Mouse (Mus musculus) erythroblast, adult 5-6 weeks (primary cell): ENCODE data around the gene 4933415A04Rik. TPM values are rescaled to one million over a fixed set of nuclear protein-coding genes. Genes with fewer than 3 reads are reported as not detected.
A peak's percentile ranks its signal among the peaks of the same experiment; 100 is the strongest.

Experiments used
- ATAC-seq: replicated peaks from 2 replicates; pipeline ENCODE4 v1.8.0; 2016; ENCODE audit warnings: moderate number of reproducible peaks, mild to moderate bottlenecking, moderate TSS enrichment, inconsistent platforms; ENCODE audit not compliant: poor library complexity, low FRiP score, severe bottlenecking
- total RNA-seq, 2 experiments: library from RNA; stranded (forward) in 1 of 2; stranded (reverse) in 1 of 2; fragments of 150-400 nt in 1 of 2; fragments of 200-764, 138-1000 nt in 1 of 2; gene quantifications; 2 replicates each; pipeline versions ENCODE4 v1.2.3 to v1.2.4; 2015 to 2017; ENCODE audit warnings: low replicate concordance in 2 of 2

4933415A04Rik gene
- total RNA-seq (2015; ENCODE audit: low replicate concordance) (not detected in 2 replicates), total RNA-seq (2017; ENCODE audit: low replicate concordance) (not detected in 2 replicates)

DNA sequence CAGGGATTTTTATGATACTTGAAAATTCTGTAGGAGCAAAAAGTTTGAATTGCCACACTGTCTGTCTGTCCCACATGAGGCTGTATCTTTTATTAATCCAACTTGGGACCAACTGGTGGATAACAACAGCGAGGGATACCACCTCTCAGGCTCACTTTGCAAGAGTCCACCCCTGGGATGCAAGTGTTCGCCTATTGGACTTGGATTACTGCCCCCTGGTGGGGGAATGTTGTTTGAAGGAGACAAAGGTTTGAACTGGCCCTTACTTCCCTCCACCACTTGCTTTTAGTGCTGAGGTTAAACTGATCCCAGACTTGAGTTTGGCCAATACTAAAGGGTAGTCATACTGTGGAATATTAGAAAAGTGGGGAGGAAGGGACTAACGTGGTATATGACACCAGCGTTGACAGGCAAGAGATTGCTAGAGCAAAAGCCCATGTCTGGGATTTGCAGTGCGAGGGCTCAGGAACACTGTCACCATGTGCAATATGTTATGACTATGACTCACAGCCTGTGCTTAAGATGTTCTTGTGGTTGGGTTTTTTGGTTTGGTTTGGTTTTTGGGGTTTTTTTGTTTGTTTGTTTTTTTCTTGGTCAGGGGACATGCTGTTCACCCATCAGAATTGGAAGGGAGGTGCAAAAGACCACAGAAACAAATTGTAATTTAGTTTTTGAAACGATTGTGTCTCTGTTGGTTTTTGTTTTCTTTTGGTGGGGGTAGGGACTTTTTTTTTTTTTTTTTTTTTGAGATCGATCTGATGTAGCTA is at the start of gene 4933415A04Rik:
Gene 4933415A04Rik (plus strand): TSS at position 717 of the 767 bp plus-strand sequence.
- ATAC-seq = no peak; the same call in 1 of the 2 replicates

DNA sequence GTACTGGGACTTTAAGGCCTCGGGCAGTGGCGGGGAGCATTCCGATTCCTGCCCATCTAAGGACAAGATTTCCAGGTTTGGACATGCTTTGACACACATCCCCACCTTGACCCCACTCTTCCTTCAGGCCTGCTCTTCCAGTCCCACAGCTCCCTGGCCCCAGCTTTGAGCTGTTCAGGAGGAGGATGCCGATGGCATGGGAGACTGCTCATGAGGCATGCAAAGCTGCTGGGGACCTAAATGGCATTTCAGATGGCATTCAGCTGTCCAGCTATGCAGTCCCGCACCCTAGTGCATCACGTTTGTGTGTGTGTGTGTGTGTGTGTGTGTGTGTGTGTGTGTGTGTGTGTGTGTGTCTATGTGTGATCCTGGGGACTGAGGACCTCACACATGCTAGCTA is 49.8 kb upstream of the 4933415A04Rik start:
- ATAC-seq = no peak

DNA sequence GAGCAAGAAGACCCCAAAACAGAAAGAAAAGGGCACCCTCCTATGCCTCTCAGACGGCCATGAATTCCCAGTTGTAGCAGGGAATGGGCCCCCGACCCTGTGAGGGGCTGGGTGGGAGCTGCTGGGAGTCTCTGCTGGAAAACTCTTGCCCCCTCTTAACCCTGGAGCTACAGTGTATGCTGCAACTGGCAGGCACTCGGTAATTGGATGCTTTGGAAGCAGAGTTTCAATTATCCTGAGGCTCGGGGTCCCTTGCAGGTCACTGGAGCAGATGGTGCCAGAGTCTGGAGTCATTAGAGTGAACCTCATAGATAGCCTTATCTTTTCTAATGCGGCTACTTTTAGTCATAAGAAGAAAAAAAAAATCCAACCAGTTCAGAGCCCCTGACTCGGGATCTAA is 47.0 kb upstream of the 4933415A04Rik start:
- no peak for ATAC-seq

DNA sequence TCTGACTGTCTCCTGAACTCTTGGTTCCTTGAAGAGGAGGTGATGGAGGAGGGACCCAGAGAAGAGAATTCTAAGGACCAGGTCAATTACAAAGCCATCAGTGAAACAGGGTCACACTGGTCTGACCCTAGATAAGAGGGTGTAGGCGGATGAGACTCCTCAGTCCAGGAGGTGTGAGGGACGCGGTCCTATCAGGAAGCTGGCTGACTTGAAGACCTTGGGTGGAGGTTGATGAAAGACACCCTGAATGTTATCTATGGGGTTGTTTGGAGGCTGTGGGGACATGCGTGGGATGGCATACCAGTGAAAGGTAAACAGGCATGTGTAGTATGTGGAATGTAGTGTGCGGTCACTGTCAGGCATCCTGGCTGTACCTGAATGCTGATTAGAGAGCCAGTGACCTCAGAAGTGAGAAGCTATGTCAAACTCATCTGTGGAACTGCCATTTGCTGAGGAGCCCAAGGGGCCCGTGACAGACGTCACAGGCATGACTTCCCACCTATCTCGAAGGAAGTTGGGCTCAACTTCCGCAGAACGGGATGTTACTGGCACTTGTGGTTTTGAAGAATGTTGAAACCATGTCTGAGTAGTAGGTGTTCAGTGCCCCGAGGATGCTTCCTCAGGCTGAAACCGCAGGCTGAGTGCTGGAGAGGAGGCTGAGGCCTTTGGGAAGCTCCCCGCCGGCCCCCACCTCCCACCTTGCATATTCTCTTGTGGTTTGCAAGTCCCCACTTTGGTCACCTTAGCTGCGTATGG is 43.0 kb upstream of the 4933415A04Rik start:
- no peak for ATAC-seq

DNA sequence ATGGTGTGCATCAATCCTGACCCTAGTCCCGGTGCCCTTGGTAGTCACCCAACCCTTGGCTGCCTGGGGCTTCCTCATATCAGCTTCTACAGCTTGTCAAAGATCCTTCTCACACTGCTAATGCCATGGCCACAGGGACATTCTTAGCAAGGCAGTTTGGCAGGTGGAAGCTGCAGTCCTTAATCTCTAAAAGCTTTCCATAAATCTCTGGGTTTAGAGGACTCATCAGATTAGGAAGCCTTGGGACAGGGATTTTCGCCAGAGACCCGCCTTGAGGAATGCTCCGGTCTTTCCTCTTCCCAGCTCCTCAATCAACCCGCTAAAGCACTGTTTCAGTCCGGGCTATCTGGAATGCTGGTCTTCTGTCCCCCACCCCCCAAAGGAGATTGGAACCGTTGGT is 42.0 kb upstream of the 4933415A04Rik start:
- ATAC-seq = no peak

DNA sequence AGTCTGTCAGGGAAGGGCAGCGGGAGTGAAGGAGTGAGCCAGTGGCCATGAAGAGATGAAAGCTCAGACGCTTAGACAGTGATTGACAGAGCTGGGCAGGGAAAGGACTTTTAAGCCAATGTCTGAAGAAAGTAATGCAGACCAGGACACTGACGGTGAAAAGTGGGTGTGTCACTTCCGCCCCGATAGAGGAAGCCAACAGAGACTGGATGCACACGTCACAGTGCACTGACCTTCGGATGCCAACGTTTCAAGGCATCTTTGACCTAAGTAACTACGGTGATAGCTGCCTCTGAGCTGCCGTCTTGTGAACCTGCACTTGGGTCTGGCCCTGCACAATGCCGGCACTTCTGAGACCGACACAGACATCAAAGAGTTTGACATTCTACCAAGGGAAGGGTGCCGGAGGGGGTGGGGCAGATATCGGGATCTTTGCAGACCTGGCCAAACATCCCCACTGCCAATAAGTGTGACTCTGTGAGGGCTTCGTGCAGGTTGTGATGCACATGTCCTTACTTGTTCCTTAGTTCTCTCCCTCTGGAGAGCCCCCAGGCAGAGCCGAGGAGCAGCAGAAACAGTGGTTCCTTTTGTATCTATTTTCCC is 40.9 kb upstream of the 4933415A04Rik start:
- no peak for ATAC-seq

DNA sequence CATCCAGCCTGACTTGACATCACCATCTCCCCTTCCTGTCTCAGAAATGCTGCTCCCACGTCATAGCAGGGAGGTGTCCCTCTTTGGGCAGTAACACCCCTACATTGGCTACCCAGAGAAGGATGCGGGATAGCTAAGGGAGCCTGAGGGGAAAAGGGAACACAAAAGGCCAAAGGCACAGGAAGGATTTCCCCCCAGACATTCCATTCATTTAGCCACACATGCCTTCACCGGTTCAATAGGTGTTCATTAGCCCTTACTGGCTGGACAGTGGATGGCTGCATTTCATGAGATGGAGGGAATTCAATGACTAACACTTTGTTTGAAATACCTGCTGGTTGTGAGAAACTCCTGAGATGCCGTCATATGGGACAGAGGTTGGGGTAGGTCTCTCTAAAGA is 40.2 kb upstream of the 4933415A04Rik start:
- ATAC-seq = no peak

DNA sequence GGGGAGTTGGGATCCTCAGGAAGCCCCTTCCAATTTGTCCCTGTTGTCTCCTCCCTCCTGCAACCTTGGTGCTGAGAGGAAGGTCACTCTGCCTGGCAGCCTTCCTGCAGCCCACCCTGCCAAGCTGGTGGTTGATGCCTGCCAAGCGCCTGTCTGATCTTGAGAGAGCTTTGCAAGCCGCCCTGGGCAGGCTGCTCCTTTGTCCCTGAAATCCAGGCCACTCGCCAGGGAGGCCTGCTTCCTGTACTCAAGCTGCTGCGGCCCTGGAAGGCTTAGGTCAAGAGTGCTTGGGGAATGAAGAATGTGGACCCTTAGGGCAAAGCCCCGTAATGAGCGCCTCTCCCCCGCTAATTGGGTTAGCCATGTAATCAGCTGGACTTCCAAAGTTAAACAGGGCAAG is 38.7 kb upstream of the 4933415A04Rik start:
- ATAC-seq = no peak

DNA sequence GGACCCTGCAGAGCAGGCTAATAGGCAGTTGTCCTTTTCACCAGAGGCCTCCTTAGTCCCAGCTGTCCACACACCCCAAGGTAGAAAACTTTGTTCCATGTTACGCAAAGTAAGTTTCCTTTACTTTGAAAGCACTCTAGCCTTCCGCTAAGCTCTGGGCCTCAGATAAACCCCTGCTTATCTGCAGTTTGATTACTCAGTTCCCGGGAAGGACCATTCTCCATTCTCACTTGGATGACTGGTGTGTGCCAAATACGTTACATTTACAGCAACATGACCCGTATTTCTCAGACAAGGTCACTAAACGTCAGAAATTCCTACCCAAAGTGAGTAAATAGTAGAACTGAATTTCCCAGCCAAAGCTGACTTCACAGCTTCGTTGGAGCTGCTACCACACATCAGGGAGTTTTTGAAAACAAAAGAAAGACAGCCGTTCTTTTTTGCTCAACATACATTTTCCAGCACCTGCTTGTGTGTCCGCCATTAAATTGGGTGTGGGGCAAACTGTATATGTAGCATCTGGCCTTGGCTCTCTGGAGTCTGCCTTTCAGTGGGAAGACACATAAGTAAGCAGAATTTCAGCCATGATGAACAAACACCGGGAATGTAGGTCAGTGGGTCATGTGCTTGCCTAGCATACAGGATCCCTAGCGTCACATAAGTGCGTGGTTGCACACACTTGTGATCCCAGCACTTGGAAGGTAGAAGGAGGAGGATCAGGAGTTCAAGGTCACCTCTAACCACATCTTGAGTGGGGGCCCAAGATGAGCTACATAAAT is 38.0 kb upstream of the 4933415A04Rik start:
- no peak for ATAC-seq

DNA sequence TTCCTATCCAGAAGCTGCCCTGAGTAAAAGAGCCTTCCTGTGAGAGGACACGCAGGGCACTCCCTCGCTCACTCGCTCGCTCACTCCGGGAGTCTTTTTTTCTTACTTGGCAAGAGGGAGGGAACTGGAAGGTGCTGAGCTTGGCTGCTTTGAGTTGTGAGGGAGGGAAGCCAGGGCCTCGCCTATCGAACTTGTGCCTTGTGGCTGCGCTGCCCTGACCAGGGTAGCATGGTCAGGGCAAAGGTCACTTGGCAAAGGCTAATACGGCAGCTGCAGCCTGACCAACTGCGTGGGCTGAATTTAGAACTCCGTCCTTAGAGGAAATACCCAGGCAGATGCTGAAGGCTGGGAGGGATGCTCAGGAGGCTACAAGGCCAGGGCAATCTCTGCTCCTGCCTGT is 37.1 kb upstream of the 4933415A04Rik start:
- ATAC-seq = no peak

DNA sequence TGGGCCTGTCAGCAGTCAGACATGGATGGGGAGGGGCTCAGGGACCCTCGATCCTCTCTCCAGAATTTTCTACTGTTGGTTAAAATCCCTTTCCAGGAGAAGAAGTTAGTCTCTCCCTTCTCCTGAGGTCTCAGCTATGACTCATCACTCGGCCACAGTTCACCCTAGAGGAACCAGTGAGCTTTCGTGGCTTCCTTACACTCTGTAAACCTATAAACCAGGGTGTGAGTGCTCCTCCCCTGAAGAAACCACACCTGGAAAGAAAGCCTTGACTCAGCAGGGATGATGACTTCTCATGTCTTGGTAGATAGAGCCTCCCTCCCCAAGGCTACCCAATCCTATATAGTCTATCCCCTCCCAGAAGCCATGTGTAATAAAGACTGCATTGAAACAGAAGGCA is 35.1 kb upstream of the 4933415A04Rik start:
- ATAC-seq = no peak

DNA sequence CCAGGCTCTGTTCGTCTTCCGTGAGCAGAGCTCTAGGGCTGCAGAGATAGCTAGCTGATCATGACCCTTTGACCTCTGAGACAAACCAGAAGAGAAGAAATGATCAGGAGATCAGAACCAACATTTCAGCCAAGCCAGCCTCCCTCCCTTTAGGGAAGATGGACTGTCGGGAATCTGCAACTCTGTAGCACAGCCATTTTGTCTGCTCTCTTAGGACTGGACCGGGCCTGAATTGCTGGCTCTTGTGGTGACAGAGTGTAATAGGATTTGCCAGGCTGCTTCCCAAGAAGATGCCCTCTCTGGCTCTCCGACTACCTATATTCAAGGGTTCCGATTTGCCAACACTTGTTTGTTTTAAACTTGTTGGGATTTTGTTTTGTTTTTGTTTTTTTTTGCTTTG is 34.2 kb upstream of the 4933415A04Rik start:
- no peak for ATAC-seq

DNA sequence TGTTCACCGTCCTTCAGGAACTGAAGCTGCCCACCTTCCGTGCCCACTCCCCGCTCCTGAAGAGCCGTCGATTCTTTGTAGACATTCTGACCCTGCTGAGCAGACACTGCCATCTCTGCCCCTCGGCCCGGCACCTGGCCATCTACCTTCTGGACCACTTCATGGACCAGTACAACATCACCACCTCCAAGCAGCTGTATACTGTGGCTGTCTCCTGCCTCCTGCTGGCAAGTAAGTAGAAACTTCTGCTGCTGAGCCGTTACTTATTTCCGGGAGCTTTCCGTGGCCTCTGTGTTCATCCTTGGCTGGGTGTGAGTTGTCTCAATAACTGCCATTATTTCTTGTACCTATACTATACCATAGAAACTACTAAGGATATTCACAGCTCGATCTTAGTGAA is 30.3 kb upstream of the 4933415A04Rik start:
- no peak for ATAC-seq

DNA sequence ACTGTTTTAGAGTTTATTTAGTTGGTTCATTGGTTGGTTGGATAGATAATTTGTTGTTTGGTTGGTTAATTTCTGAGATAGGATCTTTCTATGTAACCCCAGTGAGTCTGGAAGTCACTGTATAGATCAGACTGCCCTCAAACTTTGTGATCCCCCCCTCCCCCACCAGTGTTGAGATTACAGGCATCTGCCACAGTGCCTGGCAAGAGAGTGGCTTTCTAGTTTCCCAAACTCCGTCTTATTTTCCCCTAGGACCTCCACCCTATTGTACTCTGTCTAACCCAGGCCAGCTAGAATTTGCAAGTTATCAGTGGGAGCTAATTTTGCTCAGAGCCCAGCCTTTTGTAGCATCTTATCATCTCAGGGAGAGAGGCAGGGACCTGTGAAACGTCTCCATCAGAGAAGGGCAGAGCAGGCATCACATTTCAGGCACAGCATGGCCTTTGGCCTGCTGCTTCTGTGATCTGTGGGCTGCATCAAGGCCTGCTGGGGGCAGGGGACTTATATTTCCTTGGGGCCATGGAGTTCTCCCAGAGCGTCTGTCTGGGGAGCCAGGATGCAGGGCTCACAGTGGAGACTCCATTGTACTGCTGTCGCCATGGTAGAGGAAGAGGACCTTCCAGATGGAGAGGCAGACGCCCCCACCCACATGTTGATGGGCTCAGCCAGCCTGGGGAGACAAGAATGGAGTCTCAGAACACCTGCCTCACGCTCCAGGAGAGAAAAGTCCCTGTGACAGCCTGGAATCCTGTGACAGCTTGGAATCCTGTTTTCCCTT is 27.1 kb upstream of the 4933415A04Rik start:
- no peak for ATAC-seq

DNA sequence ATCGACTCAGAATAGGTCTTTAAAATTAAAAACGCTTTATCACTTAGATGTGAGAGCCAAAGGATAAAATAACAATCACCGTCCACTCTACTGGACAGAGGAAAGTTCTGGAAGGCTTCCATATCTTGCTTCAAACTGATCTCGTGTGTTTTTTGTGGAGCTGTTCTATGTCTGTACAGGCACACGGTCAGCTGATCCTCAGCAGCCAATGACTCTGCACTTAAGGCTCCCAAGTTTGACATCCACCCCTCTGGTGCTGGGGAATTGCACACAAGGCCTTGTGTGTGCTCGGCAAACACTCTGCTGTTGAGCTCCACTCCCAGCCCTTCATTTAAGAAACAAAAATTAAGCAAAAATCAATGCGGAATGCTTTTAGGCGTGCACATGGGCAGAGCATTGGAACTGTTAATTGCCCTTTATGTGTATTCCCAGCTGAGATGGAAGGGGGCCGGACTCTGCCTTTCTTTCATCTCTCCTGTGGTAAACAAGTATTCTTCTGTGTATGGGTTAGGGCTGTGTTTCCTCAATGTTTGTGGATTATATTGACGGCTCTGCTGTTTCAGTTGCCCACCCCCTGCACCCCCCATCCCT is 23.1 kb upstream of the 4933415A04Rik start:
- ATAC-seq = no peak

DNA sequence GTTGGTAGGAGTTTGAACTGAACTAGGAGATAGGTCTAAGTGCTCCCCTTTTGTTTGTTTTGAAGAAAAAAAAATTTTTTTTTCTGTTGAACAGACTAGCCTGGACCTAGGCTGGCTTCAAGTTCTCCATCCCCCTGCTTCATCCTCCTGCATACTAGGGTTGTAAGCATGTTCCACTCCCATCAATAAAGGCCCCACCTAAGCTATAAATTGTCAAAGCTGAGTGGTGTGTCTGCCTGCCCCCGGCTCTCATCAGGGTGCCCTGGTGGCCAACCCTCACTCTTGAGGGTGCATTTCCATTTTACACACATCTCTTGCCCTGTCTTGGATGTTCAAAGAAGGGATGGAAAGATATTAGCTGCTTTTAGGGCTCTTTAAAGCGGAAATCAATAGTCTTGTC is 21.4 kb upstream of the 4933415A04Rik start:
- ATAC-seq = no peak

DNA sequence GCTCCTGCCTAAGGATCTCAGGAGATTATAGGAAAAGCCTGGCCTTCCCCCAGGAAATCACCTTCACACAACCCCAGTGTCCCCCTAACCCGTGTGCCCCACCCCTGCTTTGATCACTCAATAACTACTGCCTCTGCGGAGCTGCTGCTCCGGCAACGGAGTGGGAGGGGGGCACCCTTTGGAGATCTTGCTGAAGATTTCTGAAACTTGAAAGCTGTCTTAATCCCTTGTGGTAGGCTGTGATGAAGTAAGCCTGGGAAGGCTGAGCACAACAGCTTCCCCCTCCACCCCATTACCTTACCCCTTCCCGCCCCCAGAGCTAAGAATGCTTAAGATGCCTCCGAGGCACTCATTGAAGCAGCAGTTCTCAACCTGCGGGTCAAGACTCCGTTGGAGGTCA is 21.0 kb upstream of the 4933415A04Rik start:
- ATAC-seq = no peak

DNA sequence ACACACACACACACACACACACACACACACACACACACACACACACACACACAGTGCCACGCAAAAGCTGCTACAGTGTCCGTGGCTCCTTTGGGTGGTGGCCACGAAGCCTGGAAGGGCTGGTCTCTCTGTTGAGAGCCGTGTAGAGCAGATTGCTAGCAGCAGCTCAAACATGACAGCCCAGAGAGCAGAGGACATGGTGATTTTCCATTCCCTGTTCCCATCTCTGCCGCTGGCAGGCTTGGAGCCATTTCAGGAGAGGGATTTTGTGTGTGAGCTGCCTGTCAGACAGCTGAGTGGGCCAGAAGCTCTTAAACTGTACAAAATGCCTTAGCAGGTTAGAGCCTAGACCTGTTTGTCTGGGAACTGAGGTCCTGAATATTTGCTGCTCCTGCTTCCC is 20.1 kb upstream of the 4933415A04Rik start:
- no peak for ATAC-seq

DNA sequence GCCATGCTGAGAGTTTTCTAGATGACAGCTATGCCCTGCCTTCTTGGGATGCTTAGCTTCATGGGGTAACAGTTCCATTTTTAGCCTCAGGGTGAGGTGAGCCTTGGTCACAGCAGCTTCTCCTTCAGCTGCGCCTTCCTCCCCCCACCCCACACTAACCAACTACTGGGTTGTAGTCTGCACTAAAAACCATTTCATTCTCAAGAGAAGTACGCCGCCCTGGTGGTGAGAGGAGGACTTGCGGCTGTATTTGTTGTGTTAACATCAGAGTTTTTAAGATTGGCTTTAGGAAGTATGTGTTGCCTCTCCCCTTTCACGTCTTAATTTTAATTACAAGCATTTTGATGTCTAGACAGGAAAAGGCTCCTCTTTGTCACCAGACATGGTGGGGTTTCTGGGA is 18.6 kb upstream of the 4933415A04Rik start:
- ATAC-seq = 0 out of 2 replicates have a peak, but pooled peaks have one; percentile 52
